Mouse (Mus musculus) liver, adult 2 months (tissue): Measurements from ENCODE around the gene Kdm2b.

Experiments used
- CTCF ChIP-seq: fragments of 200-500 bp; IDR thresholded peaks from 2 replicates; pipeline ENCODE4 v1.5.1; 2011; ENCODE audit warnings: low read depth, low read length, control low read depth
- POLR2A ChIP-seq: fragments of 200-500 bp; IDR thresholded peaks from 2 replicates; pipeline ENCODE4 v1.6.1; 2011; ENCODE audit warnings: low read length, control low read depth; ENCODE audit not compliant: insufficient read depth; ENCODE audit errors: extremely low read depth

- TF ChIP-seq CTCF (no peak), POLR2A (no peak)
Measured at GRCm38 (mm10) chr5:122989551-122990330, at the start of gene Kdm2b.
